Mouse (Mus musculus): ENCODE measurements around the gene Mrpl10. TPM values are rescaled to one million over a fixed set of nuclear protein-coding genes. Genes with fewer than 3 reads are reported as not detected.

Gene Mrpl10
- total RNA-seq, 2 experiments from 2014 or later = 66.5 to 67.0 TPM

DNA sequence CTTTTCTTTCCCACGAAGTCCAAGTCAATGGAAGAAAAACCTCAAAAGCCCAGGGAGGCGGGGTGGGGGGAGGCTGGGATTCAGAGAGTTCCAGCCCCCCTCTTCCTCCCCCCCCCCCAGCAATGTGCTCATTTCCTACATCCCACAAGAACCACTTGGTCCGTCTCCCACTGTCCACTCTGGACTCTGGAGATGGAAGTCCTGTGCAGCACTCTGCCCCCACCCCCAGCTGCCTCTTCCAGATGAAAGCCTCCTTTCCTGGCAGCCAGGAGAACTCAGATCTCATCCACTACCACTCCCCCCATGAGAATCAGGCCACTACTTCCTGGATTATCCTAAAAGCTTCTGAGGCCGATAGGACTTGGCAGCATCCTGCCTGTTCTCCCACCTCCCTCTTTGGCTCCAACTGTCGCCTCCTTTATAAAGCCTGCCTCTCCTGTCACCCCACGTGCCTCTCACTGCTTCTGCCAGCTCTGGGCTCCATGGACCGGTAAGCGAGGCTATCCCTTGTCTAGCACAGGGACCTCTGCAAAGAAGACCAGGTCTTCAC, 28.2 kb upstream of the Mrpl10 start, which contains the start of gene Sp6:
TSS of gene Sp6 (plus strand) at position 274 of the 550 bp plus-strand sequence.
- intact Hi-C loops (cut with DNase I) = no loop called here
- TF ChIP-seq CTCF (IDR thresholded peaks at IDR 0.05) = no peak
- DNase-seq (ENCODE audit: extremely low spot score in 1 of 2, low spot score in 2 of 2) = no peak

DNA sequence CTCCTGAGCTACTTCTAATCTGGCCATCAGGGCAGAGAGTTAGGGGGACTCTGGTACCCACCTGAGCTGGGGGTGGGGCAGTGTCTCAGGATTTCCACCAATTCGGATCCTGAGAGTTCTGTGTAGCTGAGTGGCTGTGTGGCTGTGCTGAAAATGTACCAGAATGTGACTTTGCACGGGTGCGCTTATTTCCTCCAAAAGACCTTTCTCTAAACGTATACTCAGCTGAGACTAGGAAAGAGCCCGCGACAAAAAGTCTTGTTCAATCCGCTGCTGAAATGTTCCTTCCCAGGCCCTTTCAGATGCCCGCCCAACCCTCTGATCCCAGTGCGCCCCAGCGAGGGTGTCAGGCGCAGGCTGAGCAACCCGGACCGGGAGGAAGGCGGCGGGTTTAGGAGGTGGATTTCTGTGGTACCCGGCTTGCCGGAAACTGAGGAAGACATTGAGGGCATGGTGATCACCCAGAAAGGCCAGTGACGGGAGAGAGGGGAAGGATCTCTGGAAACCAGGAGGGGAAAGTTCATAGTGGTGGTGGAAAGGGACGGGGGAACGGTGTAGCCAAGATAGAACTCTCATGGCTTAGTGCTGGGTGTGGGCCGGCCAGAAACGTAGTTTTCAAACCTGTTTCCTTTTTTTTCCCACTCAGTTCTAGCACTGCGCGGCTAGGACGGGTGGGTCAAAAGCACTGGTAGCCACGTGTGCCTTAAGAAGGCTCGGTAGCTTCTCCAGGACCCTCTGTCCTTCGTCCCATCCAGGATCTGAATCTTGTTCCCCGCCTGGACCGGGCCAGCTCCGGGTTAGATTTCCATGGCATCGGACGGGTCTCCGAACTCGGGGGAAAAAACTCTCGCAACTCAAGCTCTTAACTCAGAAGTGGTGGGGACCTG, 23.4 kb upstream of the Mrpl10 start:
- no peak for DNase-seq (ENCODE audit: extremely low spot score in 1 of 2, low spot score in 2 of 2)
- Histone ChIP-seq H3K27ac (no peak overlapping the region), H3K4me3 (no peak overlapping the region)
- TF ChIP-seq CTCF (IDR thresholded peaks at IDR 0.05) = no peak
- intact Hi-C loops (cut with DNase I) = no loop called here

More for the DNA sequence above, 28.2 kb upstream of the Mrpl10 start, which contains the start of gene Sp6:
- Histone ChIP-seq H3K4me3 (no peak within 1 kb of the TSS), H3K27ac (no peak within 1 kb of the TSS)

DNA sequence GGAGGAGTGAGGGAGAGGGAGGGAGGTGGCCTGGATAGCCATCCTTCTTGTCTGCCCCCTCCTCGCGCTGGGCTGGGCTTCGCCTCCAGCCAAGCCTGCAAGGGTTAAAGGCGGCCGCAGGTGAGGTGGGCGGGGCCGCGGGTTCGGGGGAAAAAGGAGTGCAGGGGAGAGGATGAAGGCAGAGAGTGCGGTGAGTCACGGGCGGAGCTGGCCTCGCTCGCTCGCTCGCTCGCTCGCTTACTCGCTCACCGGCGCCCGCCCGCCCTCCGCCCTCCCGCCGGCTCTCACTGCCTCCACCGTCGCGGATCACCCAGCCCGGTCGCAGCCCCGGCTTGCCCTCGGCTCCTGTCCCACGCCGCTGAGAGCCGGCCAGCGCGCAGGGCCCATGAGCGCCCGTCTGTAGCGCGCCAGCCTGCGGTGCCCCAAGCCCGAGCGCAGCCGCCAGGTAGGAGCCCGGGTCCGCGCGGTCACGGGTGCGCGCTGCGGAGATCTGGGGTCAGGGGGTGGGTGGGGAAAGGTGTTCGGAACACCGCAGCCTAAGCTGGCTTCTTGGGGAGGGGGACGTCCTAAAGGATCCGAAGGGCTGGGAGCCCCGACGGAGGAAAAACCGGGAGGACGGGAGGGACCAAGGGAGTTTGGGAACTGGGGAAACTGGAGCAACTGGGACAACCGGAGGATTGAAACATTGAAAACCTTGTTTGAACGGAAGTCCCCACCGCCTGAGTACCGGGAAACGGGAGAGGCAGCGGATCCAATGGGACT, 22.6 kb upstream of the Mrpl10 start:
- Histone ChIP-seq H3K27ac (no peak overlapping the region), H3K4me3 (no peak overlapping the region)
- no peak for DNase-seq (ENCODE audit: extremely low spot score in 1 of 2, low spot score in 2 of 2)
- intact Hi-C loops (cut with DNase I) = no loop called here
- no peak for TF ChIP-seq CTCF (IDR thresholded peaks at IDR 0.05)

GRCm38 (mm10) chr11:97019345-97019708, 22.0 kb upstream of the Mrpl10 start:
- no peak for TF ChIP-seq CTCF (IDR thresholded peaks at IDR 0.05)
- intact Hi-C loops (cut with DNase I) = no loop called here
- H3K4me3 ChIP-seq = no peak overlapping the region
- DNase-seq (ENCODE audit: extremely low spot score in 1 of 2, low spot score in 2 of 2) = no peak
- no peak overlapping the region for H3K27ac ChIP-seq

- no peak for DNase-seq (ENCODE audit: extremely low spot score in 1 of 2, low spot score in 2 of 2)
- Histone ChIP-seq H3K27ac (no peak overlapping the region), H3K4me3 (no peak overlapping the region)
- intact Hi-C loops (cut with DNase I) = no loop called here
- TF ChIP-seq CTCF (IDR thresholded peaks at IDR 0.05) = no peak
These were observed 20.1 kb upstream of the Mrpl10 start for GRCm38 (mm10) chr11:97021121-97021765.

GRCm38 (mm10) chr11:97021873-97022484, 19.4 kb upstream of the Mrpl10 start:
- peak overlapping the region; percentile 57 for H3K4me3 ChIP-seq
- DNase-seq (ENCODE audit: extremely low spot score in 1 of 2, low spot score in 2 of 2) = peak; percentile 64 to 68
- TF ChIP-seq CTCF (IDR thresholded peaks at IDR 0.05) = peak; percentile 51
- intact Hi-C loops (cut with DNase I) = loop anchor here (1.0 to 2.0 kb wide), 2 partner anchors 40 to 105 kb away; partner anchors contain the start of genes Cdk5rap3 and Sp2
- H3K27ac ChIP-seq = no peak overlapping the region

DNA sequence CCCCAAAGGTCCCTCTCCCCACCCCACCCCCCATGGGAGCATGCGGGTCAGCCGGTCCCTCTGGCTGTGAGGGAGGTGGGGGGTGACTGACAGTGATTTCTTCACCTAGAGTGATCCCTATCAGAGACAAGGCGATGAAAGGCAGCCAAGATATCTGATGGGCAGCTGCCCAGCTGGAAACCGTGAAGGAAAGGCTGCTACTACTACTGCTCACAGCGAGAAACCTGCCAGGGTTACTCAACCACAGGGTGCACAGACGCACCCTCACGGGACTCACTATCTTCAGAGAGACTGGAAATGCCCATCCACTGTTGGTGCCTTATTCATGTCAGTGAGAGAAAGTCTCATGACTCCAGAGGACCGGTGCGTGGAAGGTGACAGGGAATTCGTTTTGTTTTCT, 16.4 kb upstream of the Mrpl10 start:
- TF ChIP-seq CTCF (IDR thresholded peaks at IDR 0.05) = no peak
- no peak overlapping the region for H3K27ac ChIP-seq
- no peak for DNase-seq (ENCODE audit: extremely low spot score in 1 of 2, low spot score in 2 of 2)
- intact Hi-C loops (cut with DNase I) = loop anchor here (5.0 kb wide), 1 partner anchor 163 kb away; no protein-coding TSS in a partner anchor
- no peak overlapping the region for H3K4me3 ChIP-seq

DNA sequence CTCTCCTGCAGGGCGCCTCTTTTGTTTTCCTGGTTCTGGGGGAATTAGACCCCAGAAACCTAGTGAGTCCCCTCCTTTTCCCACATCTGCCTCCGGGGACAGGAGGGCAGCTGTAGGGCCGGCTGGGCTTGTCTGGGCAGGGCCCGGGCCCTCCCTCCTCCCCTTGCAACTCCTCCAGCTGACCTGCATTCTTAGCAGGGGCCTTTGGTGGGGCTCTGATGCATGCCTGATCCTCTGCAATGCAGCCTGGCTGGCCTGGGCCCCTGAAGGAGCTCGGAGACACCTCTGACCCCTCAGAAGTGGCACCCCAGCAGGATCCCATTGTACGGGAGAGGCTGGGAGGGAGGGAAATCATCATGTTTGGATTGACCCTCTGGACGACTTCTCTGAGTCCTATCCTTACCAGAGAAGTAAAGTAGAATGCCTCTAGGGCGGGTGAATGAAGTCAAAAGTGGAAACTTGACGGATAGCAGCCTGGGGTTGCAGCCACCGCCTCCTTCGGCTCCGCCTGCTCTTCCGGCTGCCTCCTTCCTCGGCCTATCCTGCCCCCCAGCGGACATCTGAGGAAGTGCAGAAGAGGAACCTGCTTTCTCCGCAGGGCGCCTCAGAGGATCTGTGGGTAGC, 15.5 kb upstream of the Mrpl10 start:
- intact Hi-C loops (cut with DNase I) = loop anchor here (1.0 to 5.0 kb wide), 2 partner anchors 44 to 164 kb away; partner anchors contain the start of gene Sp2
- Histone ChIP-seq H3K27ac (no peak overlapping the region; the same call in 1 of the 2 replicates), H3K4me3 (peak overlapping the region; percentile 18; the same call in 1 of the 2 replicates)
- peak; percentile 99 for TF ChIP-seq CTCF (IDR thresholded peaks at IDR 0.05)
- DNase-seq (ENCODE audit: extremely low spot score in 1 of 2, low spot score in 2 of 2) = peak; percentile 83 to 88

DNA sequence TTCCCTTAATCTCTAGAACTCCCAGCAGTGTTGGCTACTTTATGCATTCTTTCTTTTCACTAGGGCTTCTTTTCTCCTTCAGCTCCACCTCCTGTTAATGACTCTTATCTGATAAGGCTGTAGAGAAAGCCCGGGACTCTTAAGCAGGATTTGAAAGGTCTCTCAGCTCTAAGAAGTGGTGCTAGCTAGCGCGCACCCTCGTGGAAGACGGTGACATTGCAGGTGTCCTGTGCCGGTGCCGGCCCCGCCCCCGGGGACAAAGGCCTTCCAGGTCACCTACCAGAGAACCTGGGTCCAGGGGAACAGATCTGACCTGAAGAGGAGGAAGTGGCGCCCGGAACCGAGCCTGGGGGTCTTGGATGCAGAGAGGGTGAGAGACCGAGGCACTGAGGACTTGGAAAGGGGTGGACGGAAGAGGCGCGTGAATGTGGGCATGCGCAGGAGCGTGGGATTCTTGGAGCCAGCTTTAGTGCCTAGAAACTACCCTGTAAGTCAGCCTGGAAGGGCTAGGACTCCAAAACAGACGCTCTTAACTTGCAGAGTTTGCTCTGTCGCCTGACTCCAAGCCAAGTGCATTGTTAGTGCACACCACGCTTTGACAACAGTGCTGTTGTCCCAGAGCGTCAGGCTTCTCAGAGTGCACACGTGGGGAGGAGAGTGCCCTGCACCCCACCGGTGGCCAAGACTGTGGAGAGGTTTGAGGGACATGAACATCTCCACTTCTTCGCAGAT, 11.5 kb upstream of the Mrpl10 start, which contains the start of gene Scrn2:
TSS of gene Scrn2 (plus strand) at position 253 of the 732 bp plus-strand sequence.
- H3K4me3 ChIP-seq = peak within 1 kb of the TSS; percentile 68
- DNase-seq (ENCODE audit: extremely low spot score in 1 of 2, low spot score in 2 of 2) = peak; percentile 73 to 76
- peak; percentile 90 for TF ChIP-seq CTCF (IDR thresholded peaks at IDR 0.05)
- intact Hi-C loops (cut with DNase I) = loop anchor here (5.0 kb wide), 1 partner anchor 168 kb away; no protein-coding TSS in a partner anchor
- H3K27ac ChIP-seq = peak within 1 kb of the TSS; percentile 80

DNA sequence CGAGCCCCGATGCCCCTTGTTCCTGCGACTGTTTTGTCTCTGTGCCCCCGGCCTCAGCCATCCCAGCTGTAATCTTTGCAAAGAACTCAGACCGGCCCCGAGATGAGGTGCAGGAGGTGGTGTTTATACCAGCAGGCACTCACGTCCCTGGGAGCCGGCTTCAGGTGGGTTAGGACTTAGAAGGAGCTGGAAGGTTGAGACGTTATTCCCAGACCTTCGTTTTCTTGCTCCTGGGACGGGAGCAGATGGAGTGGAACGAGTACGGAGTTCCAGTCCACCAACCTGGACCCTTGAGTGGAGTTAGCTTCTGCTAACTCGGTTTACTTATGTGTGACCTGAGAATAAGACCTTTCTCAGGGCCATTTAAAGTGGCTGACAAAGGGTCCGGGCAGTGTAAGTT, 10.9 kb upstream of the Mrpl10 start:
- peak overlapping the region; percentile 68 for H3K4me3 ChIP-seq
- intact Hi-C loops (cut with DNase I) = no loop called here
- no peak for DNase-seq (ENCODE audit: extremely low spot score in 1 of 2, low spot score in 2 of 2)
- no peak overlapping the region for H3K27ac ChIP-seq
- no peak for TF ChIP-seq CTCF (IDR thresholded peaks at IDR 0.05)
